Mouse (Mus musculus): ENCODE measurements around the gene Ap2a1. TPM values are rescaled to one million over a fixed set of nuclear protein-coding genes. Genes with fewer than 3 reads are reported as not detected.

The Ap2a1 gene
- total and polyA plus RNA-seq, 3 experiments, result 56.1 to 67.6 (median 63.3) TPM

DNA sequence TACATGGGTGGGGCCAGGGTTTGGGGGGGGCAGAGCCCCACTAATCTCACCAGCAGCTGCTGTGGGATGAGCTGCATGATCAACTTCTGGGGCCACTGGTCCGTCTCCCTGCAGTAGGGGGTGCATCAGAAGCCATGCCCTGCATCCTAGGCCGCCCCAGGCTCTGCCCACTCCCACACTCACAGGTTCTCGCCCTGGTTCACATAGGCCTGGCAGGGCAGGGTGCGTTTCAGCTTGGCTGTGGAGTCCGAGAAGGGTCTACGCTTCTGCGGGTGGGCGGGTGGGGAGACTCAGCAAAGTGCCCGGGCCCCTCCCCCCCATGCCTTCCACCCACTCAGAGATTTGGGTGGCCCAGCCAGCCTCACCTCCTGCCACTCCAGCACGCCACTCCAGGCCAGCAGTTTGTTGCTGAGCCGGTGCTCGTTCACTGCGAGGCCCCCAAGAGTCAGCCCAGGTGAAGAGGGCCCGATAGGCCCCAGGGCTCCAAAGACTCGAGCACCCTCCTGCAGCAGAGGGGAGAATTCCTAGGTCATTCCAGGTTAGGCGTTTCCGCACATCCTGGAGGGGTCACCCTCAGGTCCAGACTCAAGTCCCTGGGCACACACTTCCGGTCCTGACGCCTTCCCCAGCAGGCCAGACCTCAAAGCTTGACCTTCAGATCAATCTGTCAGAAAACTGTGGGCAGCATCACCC, 62.1 kb downstream of the Ap2a1 start:
- TF ChIP-seq EP300 (IDR thresholded peaks at IDR 0.05; ENCODE audit: insufficient read depth, low read depth, low read length) (no peak), POLR2A (IDR thresholded peaks at IDR 0.05; ENCODE audit: insufficient read depth, low read depth, low read length) (no peak), CTCF (IDR thresholded peaks at IDR 0.05) (no peak)
- peak overlapping the region; percentile 17; the same call in 1 of the 2 replicates for H3K4me3 ChIP-seq
- no peaks in the 10 kb centered on the region for H3K27me3 ChIP-seq (ENCODE audit: control insufficient read depth, insufficient read depth, low read length)
- no peak overlapping the region for H3K9ac ChIP-seq (ENCODE audit: low read depth, low read length)
- peaks cover 29% of the 10 kb centered on the region for H3K4me1 ChIP-seq (ENCODE audit: control insufficient read depth, insufficient read depth, low read length)
- H3K27ac ChIP-seq, result peak overlapping the region; percentile 72
- no peaks in the 10 kb centered on the region; the same call in 1 of the 2 replicates for H3K36me3 ChIP-seq (ENCODE audit: control insufficient read depth, insufficient read depth, low read length)
- WGBS, result 44% methylated on average over 19 of the region's 19 CpGs
- intact Hi-C loops (cut with DNase I), result no loop called here
- DNase-seq, result no peak
- H3K79me2 ChIP-seq (replicated peaks; ENCODE audit: control insufficient read depth, insufficient read depth, low read length), result no peaks in the 10 kb centered on the region; the same call in 1 of the 2 replicates

DNA sequence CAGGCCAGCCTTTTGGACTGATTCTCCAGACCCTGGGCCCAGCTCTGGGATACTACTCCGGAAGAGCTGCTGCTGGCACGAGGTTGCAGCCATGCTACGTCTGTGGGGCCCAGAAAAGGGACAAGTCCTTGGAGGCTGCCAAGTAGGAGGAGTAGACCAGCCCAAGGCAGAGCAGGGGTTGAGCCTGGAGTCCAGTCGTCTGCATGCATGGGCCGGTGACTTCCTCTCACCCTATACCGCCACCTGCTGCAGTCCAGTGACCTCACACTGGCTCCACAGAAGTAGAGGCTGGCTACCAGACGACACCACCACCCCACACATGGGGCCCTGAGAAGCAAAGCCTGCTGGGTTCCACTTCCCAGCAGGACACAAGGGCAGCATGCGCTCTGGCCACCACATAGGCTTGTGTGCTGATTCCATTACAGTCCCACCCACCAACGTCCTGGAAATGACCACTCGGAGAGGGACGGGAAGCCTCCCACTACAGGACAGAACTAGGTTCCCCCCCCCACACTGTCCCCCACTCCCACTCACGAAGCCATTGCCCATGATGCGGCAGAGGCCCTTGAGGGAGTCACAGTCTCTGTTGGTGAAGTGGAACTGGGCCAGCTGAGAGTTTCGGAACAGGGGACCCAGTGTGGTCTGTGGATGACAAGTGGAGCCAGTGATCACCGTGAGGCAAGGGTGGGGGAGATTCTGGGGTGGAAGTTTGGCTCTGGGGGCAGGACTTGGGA, 62.9 kb downstream of the Ap2a1 start:
- H3K4me3 ChIP-seq, result peak overlapping the region; percentile 17; the same call in 1 of the 2 replicates
- no peaks in the 10 kb centered on the region; the same call in 1 of the 2 replicates for H3K79me2 ChIP-seq (replicated peaks; ENCODE audit: control insufficient read depth, insufficient read depth, low read length)
- WGBS, result 9% methylated on average over 15 of the region's 15 CpGs
- H3K27me3 ChIP-seq (ENCODE audit: control insufficient read depth, insufficient read depth, low read length), result no peaks in the 10 kb centered on the region
- TF ChIP-seq EP300 (IDR thresholded peaks at IDR 0.05; ENCODE audit: insufficient read depth, low read depth, low read length) (0 out of 2 replicates have a peak, but pooled peaks have one; percentile 39), POLR2A (IDR thresholded peaks at IDR 0.05; ENCODE audit: insufficient read depth, low read depth, low read length) (0 out of 2 replicates have a peak, but pooled peaks have one; percentile 35), CTCF (IDR thresholded peaks at IDR 0.05) (peak; percentile 51)
- H3K36me3 ChIP-seq (ENCODE audit: control insufficient read depth, insufficient read depth, low read length), result no peaks in the 10 kb centered on the region; the same call in 1 of the 2 replicates
- peak overlapping the region; percentile 72 for H3K27ac ChIP-seq
- intact Hi-C loops (cut with DNase I), result no loop called here
- H3K9ac ChIP-seq (ENCODE audit: low read depth, low read length), result peak overlapping the region; percentile 4; the same call in 1 of the 2 replicates
- H3K4me1 ChIP-seq (ENCODE audit: control insufficient read depth, insufficient read depth, low read length), result peaks cover 29% of the 10 kb centered on the region
- DNase-seq, result peak; percentile 77 to 82

DNA sequence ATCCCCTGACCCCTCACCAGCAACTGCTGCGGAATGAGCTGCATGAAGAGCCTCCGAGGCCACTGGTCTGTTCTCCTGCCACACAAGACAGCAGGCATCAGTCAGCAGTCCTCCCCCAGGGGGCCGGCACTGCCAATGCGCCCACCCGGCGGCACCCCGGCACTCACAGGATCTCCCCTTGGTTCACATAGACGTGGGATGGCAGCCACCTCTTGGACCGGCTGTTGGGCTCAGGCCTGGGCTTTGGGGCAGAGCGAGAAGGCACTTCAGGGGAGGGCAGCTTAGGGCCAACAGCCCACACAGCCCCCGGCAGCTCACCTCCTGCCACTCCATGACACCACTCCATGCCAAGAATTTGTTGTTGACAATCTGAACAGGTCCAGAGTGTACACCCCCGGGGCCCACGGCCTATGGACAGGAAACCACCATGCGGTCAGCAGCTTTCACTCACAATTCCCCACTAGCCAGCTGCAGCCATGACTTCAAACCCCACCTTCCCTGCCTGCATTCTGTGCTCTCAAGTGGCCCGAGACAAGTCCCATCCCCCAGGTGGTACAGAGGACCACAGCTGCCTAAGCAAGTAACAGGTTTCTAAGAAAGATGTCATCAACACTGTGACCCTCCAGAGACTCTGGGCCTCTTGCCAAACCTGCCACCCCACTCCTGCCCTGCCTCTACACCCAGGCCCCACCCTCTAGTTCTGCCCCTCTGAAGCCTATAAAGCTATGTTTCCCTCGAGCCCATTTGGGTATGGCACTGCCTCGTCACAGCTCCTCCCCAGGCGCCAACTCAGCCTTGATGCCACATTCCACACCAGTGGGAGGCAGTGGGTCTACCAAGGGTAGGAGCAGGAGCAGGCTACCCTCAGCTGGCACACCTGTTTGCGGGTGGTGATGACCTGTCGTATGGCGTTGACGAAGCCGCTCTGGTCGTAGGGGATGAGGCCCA, 64.4 kb downstream of the Ap2a1 start:
- no peaks in the 10 kb centered on the region; the same call in 1 of the 2 replicates for H3K79me2 ChIP-seq (replicated peaks; ENCODE audit: control insufficient read depth, insufficient read depth, low read length)
- DNase-seq, result no peak
- whole genome bisulfite sequencing, result 65% methylated on average over 24 of the region's 24 CpGs
- TF ChIP-seq EP300 (IDR thresholded peaks at IDR 0.05; ENCODE audit: insufficient read depth, low read depth, low read length), result no peak
- TF ChIP-seq POLR2A (IDR thresholded peaks at IDR 0.05; ENCODE audit: insufficient read depth, low read depth, low read length), result no peak
- no peak for TF ChIP-seq CTCF (IDR thresholded peaks at IDR 0.05)
- intact Hi-C loops (cut with DNase I), result no loop called here
- H3K27me3 ChIP-seq (ENCODE audit: control insufficient read depth, insufficient read depth, low read length), result no peaks in the 10 kb centered on the region
- peaks cover 30% of the 10 kb centered on the region for H3K4me1 ChIP-seq (ENCODE audit: control insufficient read depth, insufficient read depth, low read length)
- no peaks in the 10 kb centered on the region; the same call in 1 of the 2 replicates for H3K36me3 ChIP-seq (ENCODE audit: control insufficient read depth, insufficient read depth, low read length)
- no peak overlapping the region for H3K4me3 ChIP-seq
- H3K27ac ChIP-seq, result peak overlapping the region; percentile 72
- H3K9ac ChIP-seq (ENCODE audit: low read depth, low read length), result peak overlapping the region; percentile 9; the same call in 1 of the 2 replicates

DNA sequence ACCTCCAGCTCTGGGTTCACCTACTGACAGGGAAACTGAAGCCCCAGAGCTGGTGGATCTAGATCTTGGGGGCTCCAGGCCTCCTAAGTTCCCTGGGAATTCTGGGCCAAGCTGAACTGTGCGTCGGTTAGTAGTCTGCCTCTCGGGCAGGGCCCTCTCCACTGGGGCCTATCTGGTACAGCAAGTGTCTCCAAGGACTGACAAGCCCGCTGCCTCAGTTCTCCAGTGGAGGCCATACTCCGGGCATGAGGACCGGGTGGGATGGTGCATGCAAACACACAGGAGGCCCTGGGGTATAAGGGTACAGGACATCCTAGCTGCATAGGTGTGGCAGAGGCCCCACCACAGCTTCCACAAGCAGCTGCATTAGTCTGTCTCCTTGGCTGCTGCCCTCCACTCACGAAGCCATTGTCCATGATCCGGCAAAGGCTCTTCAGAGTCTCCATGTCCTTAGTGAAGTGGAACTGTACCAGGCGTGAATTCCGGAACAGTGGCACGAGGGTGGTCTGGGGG, 65.3 kb downstream of the Ap2a1 start:
- Histone ChIP-seq H3K27me3 (ENCODE audit: control insufficient read depth, insufficient read depth, low read length) (no peaks in the 10 kb centered on the region), H3K27ac (no peak overlapping the region), H3K9ac (ENCODE audit: low read depth, low read length) (no peak overlapping the region), H3K79me2 (replicated peaks; ENCODE audit: control insufficient read depth, insufficient read depth, low read length) (no peaks in the 10 kb centered on the region; the same call in 1 of the 2 replicates), H3K36me3 (ENCODE audit: control insufficient read depth, insufficient read depth, low read length) (no peaks in the 10 kb centered on the region; the same call in 1 of the 2 replicates), H3K4me3 (no peak overlapping the region), H3K4me1 (ENCODE audit: control insufficient read depth, insufficient read depth, low read length) (peaks cover 30% of the 10 kb centered on the region)
- TF ChIP-seq EP300 (IDR thresholded peaks at IDR 0.05; ENCODE audit: insufficient read depth, low read depth, low read length), result no peak
- no peak for TF ChIP-seq POLR2A (IDR thresholded peaks at IDR 0.05; ENCODE audit: insufficient read depth, low read depth, low read length)
- no peak for TF ChIP-seq CTCF (IDR thresholded peaks at IDR 0.05)
- 79% methylated on average over 11 of the region's 11 CpGs for WGBS
- intact Hi-C loops (cut with DNase I), result no loop called here
- DNase-seq, result no peak

DNA sequence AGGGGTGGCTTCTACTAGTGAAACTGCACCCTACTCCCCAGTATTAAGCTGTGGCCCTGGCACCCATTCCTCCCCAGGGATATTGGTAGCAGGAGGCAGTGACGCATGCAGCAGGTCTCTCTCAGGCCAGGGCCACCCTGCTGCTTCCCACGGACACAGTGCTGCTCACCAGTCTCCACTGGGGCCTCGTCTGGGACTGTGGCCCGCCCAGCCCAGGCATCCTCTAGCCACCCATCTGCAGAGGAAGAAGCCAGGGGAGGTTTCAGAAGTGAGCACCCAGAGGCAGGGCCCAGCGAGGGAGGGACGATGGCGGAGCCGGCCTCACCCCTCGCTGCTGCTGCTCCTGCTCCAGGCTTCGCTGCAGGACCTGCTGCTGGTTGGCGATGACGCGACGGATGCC, 66.1 kb downstream of the Ap2a1 start:
- Histone ChIP-seq H3K36me3 (ENCODE audit: control insufficient read depth, insufficient read depth, low read length) (no peaks in the 10 kb centered on the region; the same call in 1 of the 2 replicates), H3K4me1 (ENCODE audit: control insufficient read depth, insufficient read depth, low read length) (peaks cover 27% of the 10 kb centered on the region), H3K27ac (no peak overlapping the region)

More for the DNA sequence above, 66.1 kb downstream of the Ap2a1 start:
- 85% methylated on average over 14 of the region's 14 CpGs for WGBS
- intact Hi-C loops (cut with DNase I), result no loop called here
- no peak for DNase-seq
- Histone ChIP-seq H3K79me2 (replicated peaks; ENCODE audit: control insufficient read depth, insufficient read depth, low read length) (no peaks in the 10 kb centered on the region; the same call in 1 of the 2 replicates), H3K9ac (ENCODE audit: low read depth, low read length) (no peak overlapping the region), H3K4me3 (no peak overlapping the region), H3K27me3 (ENCODE audit: control insufficient read depth, insufficient read depth, low read length) (no peaks in the 10 kb centered on the region)
- no peak for TF ChIP-seq EP300 (IDR thresholded peaks at IDR 0.05; ENCODE audit: insufficient read depth, low read depth, low read length)
- TF ChIP-seq POLR2A (IDR thresholded peaks at IDR 0.05; ENCODE audit: insufficient read depth, low read depth, low read length), result no peak
- TF ChIP-seq CTCF (IDR thresholded peaks at IDR 0.05), result no peak
